Mouse (Mus musculus) G1E-ER4 (cell line): Measurements from ENCODE around the gene Sphkap. TPM values are rescaled to one million over a fixed set of nuclear protein-coding genes. Genes with fewer than 3 reads are reported as not detected.

ENCODE experiments used
- GATA1 ChIP-seq: IDR thresholded peaks from one replicate; pipeline ENCODE4 v1.8.0; 2012; ENCODE audit warnings: low read length, inconsistent platforms
- polyA plus RNA-seq: library from polyadenylated mRNA; stranded (reverse); fragments of >175 nt; gene quantifications from 2 replicates; pipeline ENCODE4 v1.2.3, GENCODE M21; 2012

Sphkap gene
- not detected in 2 replicates for polyA plus RNA-seq

GRCm38 (mm10) chr1:83408021-83408464, at the start of gene Sphkap:
TSS of gene Sphkap (minus strand) at chr1:83408200.
- no peak for TF ChIP-seq GATA1

DNA sequence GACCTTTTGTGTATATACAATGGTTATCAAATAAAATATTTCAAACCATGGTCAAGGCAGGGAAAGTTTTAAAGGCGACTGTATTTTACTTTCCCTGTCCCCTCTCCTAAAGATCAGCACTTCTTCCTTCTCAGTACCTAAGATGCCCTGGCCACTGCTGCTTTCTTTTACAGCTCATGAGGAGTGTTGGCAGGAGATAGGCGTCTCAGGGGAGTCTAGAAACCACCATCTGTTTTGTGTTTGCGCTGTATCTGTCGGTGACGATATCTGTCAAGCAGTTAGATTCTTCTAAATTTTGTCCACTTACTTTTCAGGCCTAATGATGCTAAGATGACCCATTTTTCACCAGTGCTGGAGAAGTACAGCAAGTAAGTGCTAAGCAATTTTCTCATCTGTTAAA, 43.3 kb upstream of the Sphkap start:
- no peak for TF ChIP-seq GATA1

DNA sequence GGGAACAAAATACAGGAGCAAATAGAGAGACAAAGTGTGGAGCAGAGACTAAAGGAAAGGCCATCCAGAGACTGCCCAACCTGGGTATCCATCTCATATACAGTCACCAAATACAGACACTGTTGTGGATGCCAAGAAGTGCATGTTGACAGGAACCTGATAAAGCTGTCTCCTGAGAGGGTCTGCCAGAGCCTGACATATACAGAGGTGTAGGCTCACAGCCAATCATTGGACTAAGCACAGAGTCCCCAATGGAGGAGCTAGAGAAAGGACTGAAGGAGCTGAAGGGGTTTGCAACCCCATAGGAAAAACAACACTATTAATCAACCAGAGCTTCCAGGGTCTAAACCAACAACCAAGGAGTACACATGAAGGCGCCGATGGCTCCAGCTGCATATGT, 32.4 kb upstream of the Sphkap start:
- TF ChIP-seq GATA1: no peak

DNA sequence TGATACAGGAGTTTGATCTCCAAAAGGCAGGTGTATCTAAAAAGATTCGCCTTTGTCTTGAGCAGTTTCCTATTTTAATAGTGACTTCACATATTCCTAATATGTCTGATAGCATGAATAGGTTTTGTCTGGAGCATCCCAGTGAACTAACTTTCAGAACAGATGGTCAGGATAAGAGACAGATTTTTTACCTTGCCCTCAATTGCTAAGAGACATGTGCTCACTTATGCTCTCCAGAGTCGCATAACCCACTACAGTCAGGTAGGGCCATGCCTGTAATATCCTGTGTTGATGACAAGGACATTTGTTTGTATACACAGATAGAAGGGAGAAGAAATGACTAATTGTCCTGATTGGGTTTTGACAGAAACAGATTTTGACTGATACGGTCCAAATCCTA, 25.9 kb upstream of the Sphkap start:
- no peak for TF ChIP-seq GATA1

GRCm38 (mm10) chr1:83429866-83430265, 21.9 kb upstream of the Sphkap start:
- no peak for TF ChIP-seq GATA1

DNA sequence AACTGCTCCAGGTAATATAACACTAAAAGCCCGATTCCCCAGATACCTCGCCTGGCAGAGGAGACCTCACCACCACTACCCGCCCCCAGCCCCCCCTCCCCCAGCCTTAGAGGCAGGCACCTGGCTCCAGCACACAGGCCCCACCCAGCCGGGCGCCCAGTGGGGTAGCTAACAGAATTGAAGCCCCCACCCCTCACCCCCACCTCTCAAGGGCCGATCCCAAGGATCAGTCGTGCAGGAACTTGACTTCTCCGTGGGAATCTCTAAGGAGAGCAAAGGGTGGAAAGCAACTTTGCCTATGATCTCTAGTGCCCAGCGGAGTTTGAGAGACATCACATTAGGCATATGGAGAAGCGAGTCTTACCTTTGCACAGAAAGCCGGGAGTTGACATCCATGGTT, 384 bp downstream of the Sphkap start:
- TF ChIP-seq GATA1: no peak

GRCm38 (mm10) chr1:83406882-83407549, 984 bp downstream of the Sphkap start:
- TF ChIP-seq GATA1: no peak

GRCm38 (mm10) chr1:83401079-83401478, 6.9 kb downstream of the Sphkap start:
- no peak for TF ChIP-seq GATA1

DNA sequence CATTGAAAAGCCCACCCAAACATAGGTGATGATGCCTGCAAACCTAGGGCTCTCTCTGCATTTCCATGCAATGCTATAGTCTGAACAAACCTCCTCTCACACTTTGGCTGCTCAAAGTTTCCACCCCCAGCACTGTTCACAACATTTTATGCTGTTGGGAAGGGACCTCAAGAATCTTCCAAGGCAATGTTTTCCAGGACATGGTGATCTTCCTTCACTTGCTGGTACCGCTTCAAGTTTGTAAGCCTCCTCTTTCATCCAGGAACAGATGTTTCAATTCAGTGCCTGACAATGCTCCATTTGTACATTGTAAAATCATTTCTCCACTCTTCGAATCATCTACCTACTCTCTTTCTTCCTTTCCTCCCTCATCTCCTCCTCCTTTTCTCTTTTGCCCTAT, 11.7 kb downstream of the Sphkap start:
- TF ChIP-seq GATA1: no peak

- TF ChIP-seq GATA1: no peak
Measured at GRCm38 (mm10) chr1:83395559-83395958, 12.4 kb downstream of the Sphkap start.

- TF ChIP-seq GATA1: no peak
Measured at GRCm38 (mm10) chr1:83389419-83389818, 18.6 kb downstream of the Sphkap start.

GRCm38 (mm10) chr1:83377404-83377803, 30.6 kb downstream of the Sphkap start:
- no peak for TF ChIP-seq GATA1

- TF ChIP-seq GATA1: no peak
Measured at GRCm38 (mm10) chr1:83366456-83366855, 41.5 kb downstream of the Sphkap start.

DNA sequence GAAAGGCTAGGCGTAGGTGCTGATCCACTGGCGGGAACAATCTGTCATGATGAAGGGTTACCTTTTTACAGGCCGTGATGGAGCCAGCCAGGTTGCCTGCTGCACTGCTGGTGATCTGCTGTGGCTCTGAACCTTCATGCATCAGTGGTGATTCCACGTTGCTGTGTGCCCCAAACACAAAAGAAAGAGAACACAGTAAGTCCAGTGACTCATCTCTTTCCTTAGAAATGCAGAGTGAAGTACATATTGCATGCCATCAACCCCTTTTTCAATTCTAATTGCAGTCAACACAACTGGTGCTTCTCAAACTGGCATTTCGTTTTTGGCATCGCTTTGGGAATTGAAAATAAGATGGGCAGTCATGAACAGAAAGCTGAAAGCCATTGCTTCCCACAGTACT, 45.8 kb downstream of the Sphkap start:
- TF ChIP-seq GATA1: no peak

DNA sequence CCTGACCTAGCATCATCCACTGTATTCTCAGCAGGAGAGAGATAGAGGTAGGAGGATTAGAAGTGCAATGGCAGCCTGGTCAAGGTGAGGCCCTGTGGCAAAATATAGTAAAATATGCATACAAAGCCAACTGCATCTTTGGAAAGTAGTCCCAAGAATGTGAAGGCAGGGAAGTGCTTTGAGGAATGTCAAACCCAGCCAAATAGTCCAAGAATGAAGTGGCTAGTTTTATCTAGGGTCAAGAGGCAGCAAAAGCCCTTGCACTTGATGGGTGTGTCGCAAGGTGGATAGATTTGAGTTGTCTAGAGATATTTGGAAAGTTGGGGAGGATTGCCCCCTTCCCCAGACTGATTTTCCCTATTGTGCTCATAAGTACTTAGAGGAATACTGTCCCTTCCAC, 61.5 kb downstream of the Sphkap start:
- no peak for TF ChIP-seq GATA1

DNA sequence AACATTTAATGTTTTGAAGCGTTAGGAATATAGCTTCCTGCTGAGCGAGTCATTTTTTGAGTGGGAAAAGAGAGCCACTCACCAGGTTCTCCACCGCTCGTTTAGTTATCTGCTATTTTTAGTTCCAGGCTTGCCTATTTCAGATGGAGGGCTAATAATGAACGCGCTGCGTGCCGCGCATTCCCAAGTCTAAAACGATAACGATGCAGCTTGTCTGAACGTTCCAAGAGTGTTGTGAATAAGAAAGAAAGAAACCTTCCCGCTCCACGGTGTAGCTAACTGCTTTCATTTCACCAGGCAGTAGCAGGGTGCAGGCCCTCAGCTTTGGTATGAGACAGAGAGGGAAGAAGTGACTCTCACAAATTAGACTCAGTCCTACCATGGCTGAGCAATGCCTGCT, 62.4 kb downstream of the Sphkap start:
- TF ChIP-seq GATA1: no peak

- no peak for TF ChIP-seq GATA1
Measured at GRCm38 (mm10) chr1:83345069-83345468, 62.9 kb downstream of the Sphkap start.
